Mouse (Mus musculus) stomach, embryonic 14.5 days (tissue): Measurements from ENCODE around the gene Gm45837. TPM values are rescaled to one million over a fixed set of nuclear protein-coding genes. Genes with fewer than 3 reads are reported as not detected.

Experiments used
- ATAC-seq: fragments of 200-750 bp; cut with Nextera tagmentation; 2 replicates; pipeline ENCODE4 v1.8.0; 2017; ENCODE audit warnings: low read depth, moderate TSS enrichment; ENCODE audit not compliant: insufficient number of reproducible peaks, insufficient read depth, low FRiP score
- H3K27ac ChIP-seq: fragments of 300-500 bp; sonication (generic); 2 replicates; pipeline ENCODE4 v1.5.1; 2014; ENCODE audit warnings: mild to moderate bottlenecking, low read length, moderate library complexity, mixed read lengths
- H3K27me3 ChIP-seq: fragments of 300-500 bp; sonication (generic); 2 replicates; pipeline ENCODE4 v1.6.1; 2014; ENCODE audit warnings: low read length, control low read depth, mixed read lengths; ENCODE audit not compliant: control insufficient read depth, insufficient read depth
- H3K36me3 ChIP-seq: fragments of 300-500 bp; sonication (generic); 2 replicates; pipeline ENCODE4 v1.6.1; 2014; ENCODE audit warnings: mild to moderate bottlenecking, control low read depth, low read length, moderate library complexity, mixed read lengths; ENCODE audit not compliant: control insufficient read depth, insufficient read depth
- H3K4me1 ChIP-seq: fragments of 300-500 bp; sonication (generic); 2 replicates; pipeline ENCODE4 v1.6.1; 2014; ENCODE audit warnings: low read length, control low read depth, mixed read lengths; ENCODE audit not compliant: control insufficient read depth, insufficient read depth
- H3K4me2 ChIP-seq: fragments of 300-500 bp; sonication (generic); replicated peaks from 2 replicates; pipeline ENCODE4 v1.6.1; 2014; ENCODE audit warnings: low read depth, low read length, control low read depth
- H3K4me3 ChIP-seq: fragments of 300-500 bp; sonication (generic); 2 replicates; pipeline ENCODE4 v1.5.1; 2014; ENCODE audit warnings: low read depth, low read length, control low read depth
- H3K9ac ChIP-seq: fragments of 300-500 bp; sonication (generic); replicated peaks from 2 replicates; pipeline ENCODE4 v1.6.1; 2014; ENCODE audit warnings: low read depth, mild to moderate bottlenecking, control low read depth, low read length, moderate library complexity, mixed read lengths
- H3K9me3 ChIP-seq: fragments of 300-500 bp; sonication (generic); 2 replicates; pipeline ENCODE4 v1.6.1; 2016; ENCODE audit warnings: low read depth, low read length, control low read depth; ENCODE audit not compliant: control insufficient read depth
- WGBS: fragments of 180-500 bp; shearing (Covaris S2); extraction: QIAGEN DNeasy Blood & Tissue Kit; methylation state at CpG from one replicate; pipeline ENCODE4 v1.1.7; 2014; 5-methylcytosine and 5-hydroxymethylcytosine counted together
- polyA plus RNA-seq: library from polyadenylated mRNA; unstranded; fragments of >200 nt; fragmentation: Nextera tagmentation; extraction: Ambion mirVana; gene quantifications from 2 replicates; pipeline ENCODE4 v1.2.1, GENCODE M21; 2014

The Gm45837 gene
- polyA plus RNA-seq, 1 experiment from 2014 or later: 8.0 TPM

- Histone ChIP-seq H3K9me3 (no peaks in the 10 kb centered on the region), H3K9ac (no peak overlapping the region), H3K27ac (0 out of 2 replicates have a peak overlapping the region, but pooled peaks have one; percentile 0), H3K27me3 (no peaks in the 10 kb centered on the region), H3K4me3 (no peak overlapping the region), H3K36me3 (peaks cover 23% of the 10 kb centered on the region), H3K4me2 (no peak overlapping the region), H3K4me1 (peaks cover 20% of the 10 kb centered on the region; the same call in 1 of the 2 replicates)
- no peak; the same call in 1 of the 2 replicates for ATAC-seq
- WGBS: 33% methylated on average over 8 of the region's 8 CpGs
Observed at GRCm38 (mm10) chr7:101415512-101416100, 4.9 kb downstream of the Gm45837 start.

DNA sequence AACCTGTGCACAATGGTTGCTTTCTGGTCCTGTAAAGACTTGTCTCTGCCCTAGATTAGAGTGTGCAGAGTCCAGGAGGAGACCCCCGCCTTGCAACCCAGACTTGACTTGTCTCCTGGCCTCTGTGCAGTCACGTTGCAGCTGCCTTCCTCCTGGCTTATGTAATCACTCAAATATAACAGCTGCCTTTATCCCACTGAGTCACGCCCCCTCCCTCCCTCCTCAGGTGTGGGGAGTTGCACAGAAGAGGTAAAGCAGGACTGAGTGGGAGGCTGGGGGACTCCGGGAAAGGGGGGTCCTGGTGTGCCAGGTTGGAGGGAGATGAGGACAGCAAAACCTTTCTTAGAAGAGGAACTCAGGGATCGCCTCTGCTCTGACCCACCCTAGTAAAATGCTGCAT lies 5.7 kb downstream of the Gm45837 start:
- no peaks in the 10 kb centered on the region for H3K9me3 ChIP-seq
- WGBS: 37% methylated on average over 5 of the region's 5 CpGs
- H3K36me3 ChIP-seq: peaks cover 17% of the 10 kb centered on the region
- no peak overlapping the region for H3K4me2 ChIP-seq
- H3K27me3 ChIP-seq: no peaks in the 10 kb centered on the region
- no peak overlapping the region for H3K27ac ChIP-seq
- H3K9ac ChIP-seq: no peak overlapping the region
- 0 out of 2 replicates have a peak, but pooled peaks have one; percentile 12 for ATAC-seq
- peaks cover 20% of the 10 kb centered on the region; the same call in 1 of the 2 replicates for H3K4me1 ChIP-seq
- H3K4me3 ChIP-seq: no peak overlapping the region

GRCm38 (mm10) chr7:101419013-101419770 lies 8.5 kb downstream of the Gm45837 start:
- Histone ChIP-seq H3K27me3 (no peaks in the 10 kb centered on the region), H3K9ac (no peak overlapping the region), H3K27ac (no peak overlapping the region), H3K36me3 (no peaks in the 10 kb centered on the region), H3K4me1 (peaks cover 18% of the 10 kb centered on the region; the same call in 1 of the 2 replicates), H3K9me3 (no peaks in the 10 kb centered on the region), H3K4me3 (no peak overlapping the region), H3K4me2 (no peak overlapping the region)
- WGBS: 4% methylated on average over 27 of the region's 27 CpGs
- no peak for ATAC-seq

DNA sequence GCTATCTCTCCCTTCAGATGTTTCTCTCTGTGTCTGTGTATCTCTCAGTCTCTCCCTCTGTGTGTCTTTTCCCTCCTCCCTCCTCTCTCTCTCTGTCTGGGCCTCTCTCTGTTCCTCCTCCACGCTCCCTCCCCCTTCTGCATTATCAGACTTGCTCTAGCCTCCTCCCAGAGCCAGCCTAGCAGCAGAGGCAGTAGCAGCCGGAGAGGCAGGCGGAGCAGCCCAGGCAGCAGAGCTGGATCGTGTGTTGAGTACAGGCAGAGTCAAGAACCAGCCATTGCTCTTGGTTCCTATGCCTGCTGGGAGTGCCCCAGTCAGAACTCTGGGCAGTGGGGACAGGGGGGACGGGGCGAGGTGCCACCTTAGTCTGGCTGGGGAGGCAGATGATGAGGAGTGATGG lies 10.8 kb downstream of the Gm45837 start, which contains the start of gene Pde2a:
Gene Pde2a (plus strand): TSS at position 163 of the 400 bp plus-strand sequence.
- no peak within 1 kb of the TSS for H3K4me3 ChIP-seq
- no peak within 1 kb of the TSS for H3K27ac ChIP-seq
- no peaks in the 10 kb centered on the region for H3K4me1 ChIP-seq
- no peaks in the 10 kb centered on the region for H3K9me3 ChIP-seq
- no peak within 1 kb of the TSS for H3K4me2 ChIP-seq
- no peak within 1 kb of the TSS for H3K9ac ChIP-seq
- 26% methylated on average over 6 of the region's 6 CpGs for WGBS
- H3K27me3 ChIP-seq: no peaks in the 10 kb centered on the region
- no peak for ATAC-seq
- H3K36me3 ChIP-seq: no peaks in the 10 kb centered on the region

GRCm38 (mm10) chr7:101422069-101422468 lies 11.4 kb downstream of the Gm45837 start:
- Histone ChIP-seq H3K27ac (no peak overlapping the region), H3K4me2 (no peak overlapping the region), H3K9ac (no peak overlapping the region), H3K27me3 (no peaks in the 10 kb centered on the region), H3K4me1 (no peaks in the 10 kb centered on the region), H3K4me3 (no peak overlapping the region), H3K9me3 (no peaks in the 10 kb centered on the region), H3K36me3 (no peaks in the 10 kb centered on the region)
- ATAC-seq: no peak
- 27% methylated on average over 3 of the region's 3 CpGs for WGBS

DNA sequence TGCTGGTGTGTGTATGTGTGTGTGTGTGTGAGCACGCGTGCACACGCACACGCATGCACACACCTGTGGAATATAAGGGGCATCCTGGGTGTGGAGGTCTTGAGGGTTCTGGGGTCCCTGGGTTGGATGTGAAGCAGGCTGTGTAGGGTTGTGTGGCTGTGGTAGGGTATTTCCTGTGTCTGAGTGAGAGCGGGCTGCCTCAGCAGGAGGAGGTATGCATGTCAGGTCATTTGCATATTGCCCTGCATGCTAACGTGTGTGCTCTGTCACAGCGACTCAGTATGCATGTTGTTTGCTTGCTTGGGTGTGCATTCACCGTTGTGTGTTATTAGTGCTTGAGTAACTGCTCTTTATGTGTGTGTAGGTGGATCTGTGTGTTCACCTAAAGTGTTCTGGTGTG lies 12.0 kb downstream of the Gm45837 start:
- ATAC-seq: no peak
- Histone ChIP-seq H3K36me3 (no peaks in the 10 kb centered on the region), H3K4me1 (no peaks in the 10 kb centered on the region), H3K27me3 (no peaks in the 10 kb centered on the region), H3K4me3 (no peak overlapping the region), H3K27ac (no peak overlapping the region), H3K9me3 (no peaks in the 10 kb centered on the region), H3K4me2 (no peak overlapping the region), H3K9ac (no peak overlapping the region)
- WGBS: 79% methylated on average over 8 of the region's 8 CpGs

DNA sequence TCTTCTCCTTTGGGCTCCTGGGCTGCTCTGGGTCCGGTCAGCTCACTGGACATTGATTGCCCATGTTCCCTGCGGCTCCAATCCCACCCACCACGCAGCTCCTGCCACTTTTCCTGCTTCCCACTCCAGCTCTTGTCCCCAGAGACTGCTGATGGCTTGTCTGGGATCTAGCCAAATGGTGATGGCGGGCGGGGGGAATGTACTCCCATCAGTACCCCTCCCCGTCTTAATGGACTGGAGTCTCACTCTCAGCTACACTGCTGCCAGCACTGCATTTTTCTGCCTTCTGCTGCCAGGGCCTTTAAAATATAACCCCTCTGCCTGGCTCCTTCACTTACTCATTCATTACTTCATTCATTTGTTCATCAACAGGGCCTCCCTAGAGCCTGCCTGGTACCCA lies 13.3 kb downstream of the Gm45837 start:
- no peaks in the 10 kb centered on the region for H3K27me3 ChIP-seq
- H3K4me1 ChIP-seq: no peaks in the 10 kb centered on the region
- no peak overlapping the region for H3K4me2 ChIP-seq
- no peak overlapping the region for H3K27ac ChIP-seq
- no peaks in the 10 kb centered on the region for H3K36me3 ChIP-seq
- H3K9me3 ChIP-seq: no peaks in the 10 kb centered on the region
- no peak overlapping the region for H3K4me3 ChIP-seq
- no peak for ATAC-seq
- WGBS: 63% methylated on average over 6 of the region's 6 CpGs
- H3K9ac ChIP-seq: no peak overlapping the region

DNA sequence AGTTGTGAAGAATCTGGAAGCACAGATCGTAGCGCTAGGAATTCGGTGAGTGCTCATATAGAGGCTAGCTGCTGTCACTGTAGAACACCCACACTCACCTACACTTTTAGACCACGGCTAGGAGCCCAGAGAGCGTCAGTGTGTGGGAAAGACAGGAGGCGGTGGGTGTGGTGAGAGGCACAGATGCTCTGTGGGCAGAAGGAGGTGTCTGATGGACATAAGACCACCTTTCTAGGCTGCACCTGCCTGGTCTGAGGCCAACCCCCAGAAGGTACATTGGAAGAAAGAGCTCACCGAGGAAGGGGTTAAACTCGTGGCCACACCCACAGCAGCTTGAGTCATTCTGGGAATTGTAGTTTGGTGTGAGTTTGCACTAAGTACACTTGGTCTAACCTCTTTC lies 16.0 kb downstream of the Gm45837 start:
- H3K36me3 ChIP-seq: no peaks in the 10 kb centered on the region
- no peak overlapping the region for H3K27ac ChIP-seq
- no peaks in the 10 kb centered on the region for H3K9me3 ChIP-seq
- ATAC-seq: no peak
- H3K4me2 ChIP-seq: no peak overlapping the region
- H3K4me3 ChIP-seq: no peak overlapping the region
- H3K9ac ChIP-seq: no peak overlapping the region
- WGBS: 64% methylated on average over 8 of the region's 8 CpGs
- no peaks in the 10 kb centered on the region for H3K27me3 ChIP-seq
- no peaks in the 10 kb centered on the region for H3K4me1 ChIP-seq
